Mouse (Mus musculus) lung, embryonic 14.5 days (tissue): ENCODE results near the gene BC029722. TPM values are rescaled to one million over a fixed set of nuclear protein-coding genes. Genes with fewer than 3 reads are reported as not detected.

Experiments used
- ATAC-seq: fragments of 200-750 bp; cut with Nextera tagmentation; 2 replicates; pipeline ENCODE4 v1.8.0; 2017; ENCODE audit warnings: mild to moderate bottlenecking, moderate TSS enrichment, moderate library complexity; ENCODE audit not compliant: insufficient read depth
- DNase-seq: peaks from one replicate; pipeline ENCODE4 v3.0.0-alpha.2; 2015
- H3K27ac ChIP-seq: fragments of 300-500 bp; sonication (generic); 2 replicates; pipeline ENCODE4 v1.5.1; 2014; ENCODE audit warnings: low read depth, mild to moderate bottlenecking, moderate library complexity
- H3K27me3 ChIP-seq: fragments of 300-500 bp; sonication (generic); 2 replicates; pipeline ENCODE4 v1.6.1; 2014; ENCODE audit warnings: low read length, control low read depth; ENCODE audit not compliant: insufficient read depth
- H3K36me3 ChIP-seq: fragments of 300-500 bp; sonication (generic); 2 replicates; pipeline ENCODE4 v1.6.1; 2014; ENCODE audit warnings: control low read depth; ENCODE audit not compliant: insufficient read depth
- H3K4me1 ChIP-seq: fragments of 300-500 bp; sonication (generic); 2 replicates; pipeline ENCODE4 v1.6.1; 2014; ENCODE audit warnings: antibody characterized with exemption, control low read depth; ENCODE audit not compliant: insufficient read depth
- H3K4me2 ChIP-seq: fragments of 300-500 bp; sonication (generic); 2 replicates; pipeline ENCODE4 v1.6.1; 2014; ENCODE audit warnings: mild to moderate bottlenecking
- H3K4me3 ChIP-seq: fragments of 300-500 bp; sonication (generic); 2 replicates; pipeline ENCODE4 v1.5.1; 2014; ENCODE audit warnings: low read depth, low read length
- H3K9ac ChIP-seq: fragments of 300-500 bp; sonication (generic); 2 replicates; pipeline ENCODE4 v1.6.1; 2014
- H3K9me3 ChIP-seq: fragments of 300-500 bp; sonication (generic); 2 replicates; pipeline ENCODE4 v1.6.1; 2016; ENCODE audit warnings: low read depth, low read length, control low read depth
- CTCF ChIP-seq: IDR thresholded peaks from 2 replicates; pipeline ENCODE4 v1.5.1; 2016; ENCODE audit warnings: antibody characterized with exemption, low read depth
- WGBS: fragments of 180-500 bp; shearing (Covaris S2); extraction: QIAGEN DNeasy Blood & Tissue Kit; methylation state at CpG from one replicate; pipeline ENCODE4 v1.1.7; 2014; 5-methylcytosine and 5-hydroxymethylcytosine counted together
- polyA plus RNA-seq: library from polyadenylated mRNA; unstranded; fragments of >200 nt; fragmentation: Nextera tagmentation; extraction: Ambion mirVana; gene quantifications from 2 replicates; pipeline ENCODE4 v1.2.1, GENCODE M21; 2014

BC029722 gene
- polyA plus RNA-seq, 1 experiment from 2014 or later = 8.9 TPM

- no peak overlapping the region for H3K9ac ChIP-seq
- no peaks in the 10 kb centered on the region for H3K9me3 ChIP-seq
- peak; percentile 84 for DNase-seq
- peak; percentile 90 for TF ChIP-seq CTCF
- 34% methylated on average over 16 of the region's 16 CpGs for WGBS
- no peaks in the 10 kb centered on the region for H3K27me3 ChIP-seq
- no peaks in the 10 kb centered on the region for H3K36me3 ChIP-seq
- no peak for ATAC-seq
- H3K4me1 ChIP-seq = no peaks in the 10 kb centered on the region
- no peak overlapping the region for H3K27ac ChIP-seq
- no peak overlapping the region for H3K4me3 ChIP-seq
- no peak overlapping the region for H3K4me2 ChIP-seq
Measured at GRCm38 (mm10) chr2:155811821-155812396, 7.3 kb downstream of the BC029722 start.

DNA sequence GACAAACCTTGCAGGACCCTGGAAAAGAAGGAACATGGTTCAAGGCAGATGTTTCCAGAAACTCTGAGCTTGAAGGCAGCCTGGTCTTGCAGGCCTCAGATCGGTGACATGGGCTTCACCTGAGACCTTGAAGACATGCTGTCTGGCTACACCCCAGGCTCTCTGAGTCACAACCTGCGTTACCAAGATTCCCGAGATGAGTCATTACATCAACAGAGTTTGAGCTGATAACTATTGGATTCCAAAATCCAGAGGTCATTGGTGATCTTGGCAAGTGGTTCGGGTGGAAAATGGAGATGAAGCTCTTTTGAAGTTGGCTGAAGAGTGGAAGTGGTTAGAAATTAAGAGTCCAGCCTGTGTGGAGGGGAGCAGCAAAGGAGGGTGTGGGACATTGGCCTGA, 9.6 kb downstream of the BC029722 start:
- Histone ChIP-seq H3K4me1 (no peaks in the 10 kb centered on the region), H3K4me2 (no peak overlapping the region), H3K36me3 (no peaks in the 10 kb centered on the region), H3K27me3 (no peaks in the 10 kb centered on the region), H3K27ac (no peak overlapping the region), H3K9ac (no peak overlapping the region), H3K9me3 (no peaks in the 10 kb centered on the region), H3K4me3 (no peak overlapping the region)
- ATAC-seq (no peak), DNase-seq (no peak)
- no peak for TF ChIP-seq CTCF
- whole genome bisulfite sequencing = 82% methylated on average over 4 of the region's 4 CpGs

- H3K9ac ChIP-seq = no peak overlapping the region
- DNase-seq (no peak), ATAC-seq (no peak)
- no peaks in the 10 kb centered on the region for H3K9me3 ChIP-seq
- H3K4me3 ChIP-seq = no peak overlapping the region
- no peaks in the 10 kb centered on the region for H3K4me1 ChIP-seq
- H3K36me3 ChIP-seq = no peaks in the 10 kb centered on the region
- TF ChIP-seq CTCF = no peak
- no peak overlapping the region for H3K27ac ChIP-seq
- H3K27me3 ChIP-seq = no peaks in the 10 kb centered on the region
- 34% methylated on average over 4 of the region's 4 CpGs for WGBS
- no peak overlapping the region for H3K4me2 ChIP-seq
Measured at GRCm38 (mm10) chr2:155807408-155807807, 11.8 kb downstream of the BC029722 start.

GRCm38 (mm10) chr2:155806548-155806947, 12.7 kb downstream of the BC029722 start:
- no peak for TF ChIP-seq CTCF
- no peak overlapping the region for H3K27ac ChIP-seq
- whole genome bisulfite sequencing = 61% methylated on average over 5 of the region's 5 CpGs
- DNase-seq (no peak), ATAC-seq (no peak)
- no peaks in the 10 kb centered on the region for H3K9me3 ChIP-seq
- no peak overlapping the region for H3K4me2 ChIP-seq
- H3K27me3 ChIP-seq = no peaks in the 10 kb centered on the region
- no peak overlapping the region for H3K4me3 ChIP-seq
- H3K36me3 ChIP-seq = no peaks in the 10 kb centered on the region
- H3K4me1 ChIP-seq = no peaks in the 10 kb centered on the region
- no peak overlapping the region for H3K9ac ChIP-seq

GRCm38 (mm10) chr2:155805925-155806255, 13.3 kb downstream of the BC029722 start:
- no peak for TF ChIP-seq CTCF
- no peaks in the 10 kb centered on the region for H3K36me3 ChIP-seq
- DNase-seq (no peak), ATAC-seq (no peak)
- H3K9me3 ChIP-seq = no peaks in the 10 kb centered on the region
- no peak overlapping the region for H3K27ac ChIP-seq
- WGBS = 69% methylated on average over 6 of the region's 6 CpGs
- no peak overlapping the region for H3K9ac ChIP-seq
- no peak overlapping the region for H3K4me2 ChIP-seq
- no peaks in the 10 kb centered on the region for H3K27me3 ChIP-seq
- H3K4me1 ChIP-seq = no peaks in the 10 kb centered on the region
- H3K4me3 ChIP-seq = no peak overlapping the region

GRCm38 (mm10) chr2:155805231-155805924, 13.8 kb downstream of the BC029722 start:
- ATAC-seq (no peak), DNase-seq (peak; percentile 26)
- Histone ChIP-seq H3K4me1 (no peaks in the 10 kb centered on the region), H3K9ac (no peak overlapping the region), H3K36me3 (no peaks in the 10 kb centered on the region), H3K4me2 (no peak overlapping the region), H3K9me3 (no peaks in the 10 kb centered on the region), H3K27ac (no peak overlapping the region), H3K27me3 (no peaks in the 10 kb centered on the region), H3K4me3 (no peak overlapping the region)
- no peak for TF ChIP-seq CTCF
- WGBS = 32% methylated on average over 6 of the region's 6 CpGs

GRCm38 (mm10) chr2:155804053-155804452, 15.2 kb downstream of the BC029722 start:
- Histone ChIP-seq H3K9ac (no peak overlapping the region), H3K4me2 (no peak overlapping the region), H3K4me1 (no peaks in the 10 kb centered on the region), H3K27me3 (no peaks in the 10 kb centered on the region), H3K36me3 (no peaks in the 10 kb centered on the region), H3K4me3 (no peak overlapping the region), H3K27ac (no peak overlapping the region), H3K9me3 (no peaks in the 10 kb centered on the region)
- 51% methylated on average over 5 of the region's 5 CpGs for WGBS
- no peak for DNase-seq
- no peak for TF ChIP-seq CTCF
- no peak for ATAC-seq
